Mouse (Mus musculus) heart, adult 11 months (tissue): ENCODE results near the gene Chmp4b.

Experiments
- DNase-seq: peaks from one replicate; pipeline ENCODE4 v3.0.0; 2022

Gene Chmp4b

DNA sequence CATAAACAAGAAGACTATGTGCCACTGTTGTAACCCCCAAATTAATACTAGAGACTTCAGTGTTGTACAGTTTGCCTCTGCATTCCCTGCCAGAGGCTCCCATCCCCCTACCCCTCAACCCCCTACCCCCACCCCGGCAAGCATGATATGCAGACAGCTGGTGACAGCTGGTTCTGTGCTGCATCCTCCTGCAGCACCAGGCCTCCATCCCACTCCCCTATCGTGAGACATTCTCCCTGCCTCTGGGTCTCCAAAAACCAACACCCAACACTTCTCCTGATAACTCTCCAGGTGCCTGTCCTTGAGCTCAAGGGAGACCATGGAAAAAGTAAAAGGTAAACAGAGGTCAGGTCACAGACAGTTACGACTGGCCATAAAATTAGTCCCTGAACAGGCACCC, 78.2 kb downstream of the Chmp4b start:
- no peak for DNase-seq

DNA sequence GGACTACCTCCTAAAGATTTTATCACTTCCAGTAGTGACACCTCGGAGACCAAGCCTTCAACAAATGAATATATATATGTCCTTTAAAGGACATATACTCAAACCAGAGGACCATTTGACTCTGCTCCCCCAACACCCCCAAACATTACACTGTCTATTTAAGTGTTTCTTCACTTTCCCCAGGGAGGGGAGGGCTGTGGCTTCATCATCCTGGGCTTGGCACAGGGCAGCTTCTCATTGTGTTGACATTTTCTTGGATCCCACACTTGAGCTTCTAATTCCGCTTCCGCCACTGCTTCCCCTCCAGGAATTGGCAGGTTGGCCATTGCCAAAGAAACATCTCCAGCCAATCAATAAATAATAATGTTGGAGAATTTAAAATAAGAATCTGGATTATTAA, 79.3 kb downstream of the Chmp4b start:
- no peak for DNase-seq

DNA sequence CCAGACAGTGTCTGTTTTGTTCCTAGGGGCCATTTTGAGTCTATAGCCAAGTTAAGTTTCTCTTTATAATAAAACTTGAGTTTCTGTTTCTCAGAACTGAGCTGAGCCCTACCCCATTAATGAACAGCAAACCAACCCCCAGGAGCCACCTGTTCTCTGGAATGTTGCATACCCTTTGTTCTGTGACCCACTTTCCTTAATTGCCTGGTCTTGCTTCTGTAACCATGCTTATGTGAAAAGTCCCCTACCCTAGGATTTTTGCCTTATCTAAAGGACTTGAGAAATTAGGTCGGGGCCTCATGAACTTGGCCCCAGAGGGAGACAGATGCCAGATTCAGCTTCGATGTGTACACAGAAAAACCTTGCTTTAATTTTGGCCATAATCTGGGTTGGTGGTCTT, 80.4 kb downstream of the Chmp4b start:
- DNase-seq, result no peak

DNA sequence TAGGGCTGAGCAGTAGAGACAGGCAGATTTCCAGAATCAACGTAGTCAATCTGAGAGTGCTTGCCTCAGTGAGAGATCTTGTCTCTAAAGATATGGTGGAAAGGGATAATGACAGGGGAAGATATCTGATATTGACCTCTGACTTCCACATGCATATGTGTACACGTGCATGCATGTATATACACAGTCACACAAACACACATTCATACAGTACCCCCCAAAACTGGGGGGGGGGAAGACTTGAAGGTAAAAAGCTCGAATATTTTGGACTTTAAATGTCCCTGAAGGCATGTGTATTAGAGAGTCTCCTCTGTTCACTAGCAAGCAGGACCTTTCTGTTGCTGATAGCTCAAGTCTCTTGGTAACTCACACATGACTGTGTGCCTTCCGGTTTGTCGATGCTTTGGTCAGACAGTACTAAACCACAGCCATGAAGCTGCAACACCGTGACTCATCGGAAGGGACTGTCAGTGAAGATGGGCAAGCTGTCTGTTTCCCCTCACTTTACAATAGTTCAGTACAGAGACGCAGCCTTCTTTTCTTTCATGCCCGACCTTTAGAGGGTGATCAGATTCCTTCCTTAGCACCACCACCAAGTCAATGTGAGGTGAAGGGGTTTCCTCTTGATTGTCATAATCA, 81.1 kb downstream of the Chmp4b start:
- DNase-seq, result no peak

DNA sequence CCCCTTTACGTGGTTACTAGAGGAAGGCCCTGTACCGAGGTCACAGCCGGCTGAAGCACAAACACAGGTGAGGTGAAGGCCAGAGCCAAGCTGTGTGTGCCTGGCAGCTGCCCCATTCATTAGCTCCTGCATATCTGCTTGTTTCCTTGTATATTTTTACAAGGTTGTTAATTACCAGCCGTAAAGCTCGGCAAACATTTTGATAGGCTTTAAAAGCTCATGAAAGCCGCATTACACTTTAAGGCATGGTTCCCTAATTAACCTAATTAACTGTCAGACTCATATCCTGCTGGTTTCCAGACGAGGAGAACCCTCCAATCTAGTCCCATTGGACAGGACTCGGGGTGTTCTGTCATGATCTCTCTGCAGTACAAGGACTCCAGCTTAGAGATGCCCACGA, 83.5 kb downstream of the Chmp4b start:
- DNase-seq, result no peak

DNA sequence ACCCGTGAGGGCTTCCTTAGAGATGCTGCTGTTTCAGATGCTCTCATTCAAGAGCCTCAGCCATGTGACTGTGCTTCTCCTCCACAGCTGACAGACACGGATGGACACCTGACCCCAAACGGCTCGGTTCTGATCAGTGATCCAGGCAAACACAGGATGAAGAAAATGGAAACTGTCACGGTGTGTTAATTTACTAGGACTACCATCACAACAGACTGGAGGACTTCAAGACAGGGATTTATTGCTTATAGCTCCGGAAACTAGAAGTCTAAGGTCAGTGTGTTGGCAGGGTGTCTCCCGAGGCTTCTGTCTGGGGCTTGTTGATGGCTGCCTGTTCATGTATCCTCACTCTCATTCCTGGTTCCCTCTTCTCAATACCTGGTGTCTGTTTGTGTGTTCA, 83.9 kb downstream of the Chmp4b start:
- DNase-seq, result no peak

DNA sequence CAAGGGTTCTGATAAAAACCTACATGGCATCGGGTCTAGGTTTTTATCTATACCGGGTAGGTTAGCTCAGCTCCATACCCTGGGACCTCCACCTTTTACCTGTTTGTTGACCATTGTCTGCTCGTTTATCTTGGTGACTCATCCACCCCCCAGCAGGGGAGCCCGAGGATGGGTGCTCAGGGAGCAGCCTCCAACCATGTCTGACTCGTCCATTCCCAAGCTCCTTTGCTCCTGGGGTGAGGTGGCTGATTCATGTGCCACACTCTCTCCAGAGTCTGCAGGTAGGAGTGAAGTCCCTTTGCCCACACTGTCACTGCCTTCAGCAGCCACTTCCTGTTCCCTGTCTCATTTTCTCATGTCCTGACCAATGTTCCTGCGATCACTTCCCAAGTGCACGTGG, 84.5 kb downstream of the Chmp4b start:
- no peak for DNase-seq

DNA sequence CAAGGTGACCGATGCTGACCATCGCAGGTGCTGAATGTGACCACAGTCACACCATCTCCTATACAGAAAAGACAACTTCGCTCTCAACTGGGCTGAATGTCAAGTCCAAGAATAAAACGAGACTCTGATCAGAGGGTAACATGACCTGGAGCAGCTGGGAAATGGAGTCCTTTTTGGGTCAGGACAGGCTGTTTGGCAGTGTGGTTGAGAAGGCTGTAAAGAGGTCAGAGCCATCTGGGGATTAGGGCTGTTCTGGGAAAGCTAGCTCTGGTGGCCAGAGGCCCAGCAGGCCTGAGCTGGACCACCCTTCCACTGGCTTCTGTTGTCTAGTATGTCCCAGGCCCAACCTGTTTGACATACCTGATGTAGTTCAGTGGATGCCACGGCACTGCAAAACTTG, 87.1 kb downstream of the Chmp4b start:
- no peak for DNase-seq

DNA sequence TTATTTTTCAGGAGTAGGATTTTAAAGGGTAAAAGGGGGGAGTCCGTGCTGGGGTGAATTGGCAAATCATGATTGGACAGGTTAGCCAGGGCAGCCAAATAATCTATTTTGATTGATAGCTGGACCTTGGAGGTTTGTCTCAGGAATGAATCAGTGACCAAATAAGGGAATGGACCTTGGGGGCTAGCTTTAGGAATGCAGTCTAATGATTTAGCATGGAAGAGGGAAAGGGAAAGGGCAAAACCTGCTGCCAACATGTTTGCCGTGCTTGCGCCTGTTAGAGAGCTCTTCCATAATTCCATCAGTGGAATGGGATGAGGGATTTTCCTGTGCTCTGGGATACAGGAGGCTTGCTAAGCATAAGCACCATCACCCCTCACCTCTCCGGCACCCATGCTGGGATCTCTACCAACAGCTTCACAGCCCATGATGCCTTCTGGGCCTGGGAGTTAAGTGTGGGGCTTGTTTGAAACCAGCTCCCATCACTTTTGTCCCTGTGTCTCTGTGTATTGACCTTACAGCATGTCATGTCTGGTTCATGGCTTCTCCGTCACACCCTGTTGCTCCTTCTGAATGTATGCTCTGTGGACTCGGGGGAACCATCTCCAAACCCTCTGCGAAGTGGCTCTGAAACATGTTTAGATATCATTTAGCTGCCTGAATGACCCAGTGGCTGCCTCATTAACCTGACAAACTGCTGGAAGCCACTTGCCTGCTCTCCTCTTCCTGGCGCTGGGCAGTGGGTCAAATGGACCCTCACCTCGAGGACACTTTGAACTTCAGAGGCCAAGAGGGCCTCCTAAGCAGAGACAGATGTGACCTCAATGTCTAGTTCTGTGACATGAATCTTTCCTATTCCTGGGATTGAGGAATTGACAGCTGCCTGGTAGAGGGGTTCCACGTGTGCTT, 91.7 kb downstream of the Chmp4b start:
- no peak for DNase-seq

DNA sequence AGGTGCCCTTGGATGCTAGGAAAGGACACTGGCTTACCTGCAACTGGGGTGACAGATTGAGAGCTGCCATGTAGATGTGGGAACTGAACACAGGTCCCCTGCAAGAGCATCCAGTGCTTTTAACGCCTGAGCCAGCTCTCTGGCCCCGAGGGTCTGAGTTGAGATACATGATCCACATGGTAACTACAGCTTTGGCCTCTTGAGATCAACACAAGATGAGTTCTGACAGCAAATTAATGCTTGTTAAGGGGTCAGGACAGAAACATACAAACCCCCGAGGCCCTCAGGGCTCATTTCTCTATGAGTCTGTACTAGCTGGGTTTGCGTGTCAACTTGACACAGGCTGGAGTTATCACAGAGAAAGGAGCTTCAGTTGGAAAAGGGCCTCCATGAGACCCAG, 92.4 kb downstream of the Chmp4b start:
- DNase-seq, result no peak
